ENCODE assay signal across 9 mouse cellular contexts in the genomic region with DNA sequence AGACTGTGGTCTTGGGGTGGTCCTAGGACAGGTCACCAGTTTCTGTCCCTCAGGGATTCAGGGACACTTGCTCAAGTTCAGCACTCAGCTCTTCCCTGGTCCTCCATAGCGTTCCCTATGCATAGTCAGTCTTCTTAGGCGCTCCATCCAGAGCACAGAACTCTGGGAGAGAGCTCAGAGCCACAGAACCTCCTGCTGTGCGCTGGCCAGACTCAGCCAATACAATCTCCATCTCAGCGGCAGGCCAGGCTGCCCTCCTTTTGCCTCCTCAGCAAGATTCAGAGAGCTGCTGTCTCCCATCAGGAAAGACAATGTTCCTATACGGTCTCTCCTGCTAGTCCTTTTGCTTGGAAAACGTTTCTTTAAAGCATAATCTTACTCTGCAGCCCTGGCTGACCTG. TPM values are rescaled to one million over a fixed set of nuclear protein-coding genes. Genes with fewer than 3 reads are reported as not detected.
A peak's percentile ranks its signal among the peaks of the same experiment; 100 is the strongest.
DNase-seq lines count a peak whose midpoint lies in the region; ATAC-seq lines count a peak whose summit lies in the region.
"Had no signal": no experiment of that assay in that cellular context is flagged by ENCODE, and none has a peak within 500 bp of the region (broad histone marks: within the 10 kb centered on the region; RNA-seq: fewer than 3 reads in every experiment).

No protein-coding gene starts in this region.

- no peaks in the 10 kb centered on the region for H3K9me3 ChIP-seq in kidney, embryonic 14.5 days (ENCODE audit: control insufficient read depth, low read length)
- H3K9me3 ChIP-seq in kidney, embryonic 16.5 days (ENCODE audit: low read length), result no peaks in the 10 kb centered on the region
- no peaks in the 10 kb centered on the region for H3K9me3 ChIP-seq in embryonic facial prominence, embryonic 13.5 days
- H3K9me3 ChIP-seq: lung, embryonic 15.5 days had no signal

- H3K4me2 ChIP-seq in kidney, embryonic 14.5 days (replicated peaks; ENCODE audit: low read depth, low read length), result no peak overlapping the region
- no peak overlapping the region for H3K4me2 ChIP-seq in kidney, embryonic 16.5 days (replicated peaks; ENCODE audit: low read depth, low read length)
- H3K4me2 ChIP-seq in embryonic facial prominence, embryonic 13.5 days, result no peak overlapping the region

- H3K27me3 ChIP-seq in kidney, embryonic 14.5 days (ENCODE audit: control insufficient read depth, insufficient read depth, low read length), result no peaks in the 10 kb centered on the region
- 0 out of 2 replicates have a peak, but pooled peaks cover 2% of the 10 kb centered on the region for H3K27me3 ChIP-seq in kidney, embryonic 16.5 days (ENCODE audit: insufficient read depth, low read length)
- peaks cover 6% of the 10 kb centered on the region; the same call in 1 of the 2 replicates for H3K27me3 ChIP-seq in embryonic facial prominence, embryonic 13.5 days
- H3K27me3 ChIP-seq: lung, embryonic 15.5 days had no signal

- 21% methylated on average over 6 of the region's 6 CpGs for WGBS in kidney, embryonic 14.5 days
- 27% methylated on average over 6 of the region's 6 CpGs for WGBS in kidney, embryonic 16.5 days
- WGBS in embryonic facial prominence, embryonic 13.5 days, result 19% methylated on average over 6 of the region's 6 CpGs

- 0 out of 2 replicates have a peak, but pooled peaks have one; percentile 1 for ATAC-seq in kidney, embryonic 14.5 days (ENCODE audit: low FRiP score, low TSS enrichment)
- no peak for ATAC-seq in kidney, embryonic 16.5 days (ENCODE audit: low FRiP score, low TSS enrichment)
- no peak for ATAC-seq in embryonic facial prominence, embryonic 13.5 days (ENCODE audit: insufficient number of reproducible peaks, insufficient read depth, low FRiP score, low TSS enrichment, low read depth)

- peaks cover 18% of the 10 kb centered on the region; the same call in 1 of the 2 replicates for H3K4me1 ChIP-seq in kidney, embryonic 14.5 days (ENCODE audit: control insufficient read depth, insufficient read depth, low read length)
- H3K4me1 ChIP-seq in kidney, embryonic 16.5 days (ENCODE audit: insufficient read depth, low read length), result peaks cover 27% of the 10 kb centered on the region
- peaks cover 30% of the 10 kb centered on the region for H3K4me1 ChIP-seq in embryonic facial prominence, embryonic 13.5 days

- H3K27ac ChIP-seq in kidney, embryonic 14.5 days (ENCODE audit: low read depth, low read length), result no peak overlapping the region
- no peak overlapping the region for H3K27ac ChIP-seq in kidney, embryonic 16.5 days (ENCODE audit: low read length)
- 0 out of 2 replicates have a peak overlapping the region, but pooled peaks have one; percentile 5 for H3K27ac ChIP-seq in embryonic facial prominence, embryonic 13.5 days
- H3K27ac ChIP-seq: lung, embryonic 15.5 days had no signal

- DNase-seq in cerebellum, adult 18-20 months, result peak; percentile 79 to 83
- peak; percentile 38 for DNase-seq in retina, embryonic 14.5 days (ENCODE audit: low spot score)
- no peak for DNase-seq in left cerebral cortex, adult 11 months (ENCODE audit: low spot score)
- DNase-seq in ovary, adult 18-20 months (ENCODE audit: low spot score), result no peak

- no peak overlapping the region for H3K4me3 ChIP-seq in kidney, embryonic 14.5 days (ENCODE audit: low read length)
- H3K4me3 ChIP-seq in kidney, embryonic 16.5 days (ENCODE audit: low read length), result no peak overlapping the region
- no peak overlapping the region for H3K4me3 ChIP-seq in embryonic facial prominence, embryonic 13.5 days
- H3K4me3 ChIP-seq: lung, embryonic 15.5 days had no signal

- H3K9ac ChIP-seq in kidney, embryonic 14.5 days (ENCODE audit: low read depth, low read length), result no peak overlapping the region
- no peak overlapping the region for H3K9ac ChIP-seq in kidney, embryonic 16.5 days (replicated peaks; ENCODE audit: low read length)
- H3K9ac ChIP-seq in embryonic facial prominence, embryonic 13.5 days, result no peak overlapping the region
- H3K9ac ChIP-seq: lung, embryonic 15.5 days had no signal

- H3K36me3 ChIP-seq in kidney, embryonic 14.5 days (ENCODE audit: control insufficient read depth, insufficient read depth, low read length), result no peaks in the 10 kb centered on the region
- no peaks in the 10 kb centered on the region for H3K36me3 ChIP-seq in kidney, embryonic 16.5 days (ENCODE audit: insufficient read depth, low read length)
- no peaks in the 10 kb centered on the region for H3K36me3 ChIP-seq in embryonic facial prominence, embryonic 13.5 days
- H3K36me3 ChIP-seq: lung, embryonic 15.5 days had no signal

RNA-seq across cellular contexts. Expression of a gene that starts 51.1 kb away (rescaled TPM):
- 0.43 TPM in 1 of 2 replicates, not detected in the other for polyA plus RNA-seq in kidney, embryonic 14.5 days (2014; fragmentation: Nextera tagmentation; extraction: Ambion mirVana)
- polyA plus RNA-seq in kidney, embryonic 16.5 days (2015; fragmentation: Nextera tagmentation; extraction: Ambion mirVana), result 0.64 and 0.72 TPM in 2 replicates
- not detected in 2 replicates for polyA plus RNA-seq in embryonic facial prominence, embryonic 13.5 days (2015; fragmentation: Nextera tagmentation; extraction: Ambion mirVana)
- polyA plus RNA-seq: limb, embryonic 11.5 days had no signal

RNA-seq across cellular contexts. Expression of a gene that starts 57.9 kb away (rescaled TPM):
- polyA plus RNA-seq in kidney, embryonic 14.5 days (2014; fragmentation: Nextera tagmentation; extraction: Ambion mirVana), result 414 and 584 TPM in 2 replicates
- 369 and 396 TPM in 2 replicates for polyA plus RNA-seq in kidney, embryonic 16.5 days (2015; fragmentation: Nextera tagmentation; extraction: Ambion mirVana)
- polyA plus RNA-seq in embryonic facial prominence, embryonic 13.5 days (2015; fragmentation: Nextera tagmentation; extraction: Ambion mirVana), result 391 and 404 TPM in 2 replicates

Comparison
In these comparisons a context has a peak if more than half of its experiments do, and no peak if none do; other contexts are left out.
1. DNase-seq: peak in cerebellum, adult 18-20 months (2 of 2) and retina, embryonic 14.5 days (single experiment); none in left cerebral cortex, adult 11 months (single experiment) and ovary, adult 18-20 months (single experiment).